Mouse (Mus musculus) ES-E14 (cell line): ENCODE measurements at regions not wholly inside any gene's neighbourhood (a gene's known extent, or its start where the extent isn't known, plus 50 kb on each side); places are given as distances from the start of the nearest gene placed in this dataset.

Experiments used
- CHD2 ChIP-seq: IDR thresholded peaks from 2 replicates; pipeline ENCODE4 v1.6.1; 2014; ENCODE audit warnings: mild to moderate bottlenecking, low read depth, low read length, inconsistent platforms
- MAFK ChIP-seq: IDR thresholded peaks from 2 replicates; pipeline ENCODE4 v1.6.1; 2014; ENCODE audit warnings: mild to moderate bottlenecking, low read depth, low read length, inconsistent platforms; ENCODE audit not compliant: insufficient read depth
- ZNF384 ChIP-seq: IDR thresholded peaks from 2 replicates; pipeline ENCODE4 v1.6.1; 2012; ENCODE audit warnings: low read depth, low read length, inconsistent platforms

- no peak for TF ChIP-seq MAFK
- no peak for TF ChIP-seq CHD2
- TF ChIP-seq ZNF384, result no peak
Measured at GRCm38 (mm10) chr15:36896265-36896664, 111.3 kb downstream of the Zfp706 start.
